Mouse (Mus musculus) liver, adult 2 months (tissue): ENCODE data around the gene Slc1a6.

Experiments
- CTCF ChIP-seq: fragments of 200-500 bp; IDR thresholded peaks from 2 replicates; pipeline ENCODE4 v1.5.1; 2011; ENCODE audit warnings: low read depth, low read length, control low read depth
- POLR2A ChIP-seq: fragments of 200-500 bp; IDR thresholded peaks from 2 replicates; pipeline ENCODE4 v1.6.1; 2011; ENCODE audit warnings: low read length, control low read depth; ENCODE audit not compliant: insufficient read depth; ENCODE audit errors: extremely low read depth

GRCm38 (mm10) chr10:78775830-78776229, 4.5 kb upstream of the Slc1a6 start:
- no peak for TF ChIP-seq CTCF
- TF ChIP-seq POLR2A, result no peak
